Mouse (Mus musculus) heart, postnatal 4 days (tissue): ENCODE measurements around the gene Hmga2. TPM values are rescaled to one million over a fixed set of nuclear protein-coding genes. Genes with fewer than 3 reads are reported as not detected.
"Not testable (repeated sequence)": the region's sequence is repeated elsewhere in the genome, so short reads cannot be mapped to it uniquely, and the experiment has no call there.

Source experiments
- DNase-seq: peaks from one replicate; pipeline ENCODE4 v3.0.0; 2021
- microRNA-seq, 2 experiments: library from miRNA; unstranded; fragments of <30 nt; microRNA quantifications; one replicate each; pipeline ENCODE4 v1.2.0; 2021 to 2022
- total RNA-seq, 2 experiments: library from RNA; stranded (reverse); gene quantifications; 2 replicates each; pipeline ENCODE4 v1.2.3; 2021

Hmga2 gene
- total RNA-seq, 2 experiments from 2014 or later: 0.91 to 1.6 TPM

DNA sequence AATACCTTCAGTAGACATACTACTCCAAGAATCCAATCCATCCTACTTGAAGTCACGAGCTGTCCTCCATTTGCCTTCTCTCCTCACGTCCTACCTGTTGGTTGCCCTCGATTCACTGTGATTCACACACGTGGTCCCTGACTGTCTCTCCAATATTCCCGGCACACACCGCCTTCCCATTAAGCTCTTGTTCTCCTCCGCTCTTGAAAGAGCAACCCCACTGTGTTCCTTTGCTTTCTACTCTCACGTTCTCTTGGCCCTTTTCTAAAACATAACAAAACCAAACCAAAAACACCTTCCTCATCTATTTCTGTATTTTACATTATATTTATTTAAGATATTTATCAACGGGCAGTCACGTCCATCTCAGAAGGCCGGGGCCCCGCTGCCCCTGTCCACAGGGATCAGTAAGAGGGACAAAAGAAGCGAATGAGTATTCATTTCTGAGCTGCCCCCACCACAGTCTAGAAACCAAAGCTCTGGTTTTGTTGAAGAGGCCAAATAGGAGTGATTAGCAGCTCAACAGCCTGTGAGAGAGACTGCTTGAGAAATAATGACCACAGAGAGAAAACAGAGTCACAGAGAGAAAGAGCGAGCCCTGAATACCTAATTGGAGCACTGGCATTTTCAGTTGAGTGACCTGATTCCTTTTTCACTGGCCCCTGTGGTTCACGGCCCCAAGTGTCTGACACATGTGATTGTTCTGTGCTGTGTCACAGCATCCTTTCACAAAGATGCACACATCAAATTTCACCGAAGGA lies 131.5 kb downstream of the Hmga2 start:
- no peak for DNase-seq

DNA sequence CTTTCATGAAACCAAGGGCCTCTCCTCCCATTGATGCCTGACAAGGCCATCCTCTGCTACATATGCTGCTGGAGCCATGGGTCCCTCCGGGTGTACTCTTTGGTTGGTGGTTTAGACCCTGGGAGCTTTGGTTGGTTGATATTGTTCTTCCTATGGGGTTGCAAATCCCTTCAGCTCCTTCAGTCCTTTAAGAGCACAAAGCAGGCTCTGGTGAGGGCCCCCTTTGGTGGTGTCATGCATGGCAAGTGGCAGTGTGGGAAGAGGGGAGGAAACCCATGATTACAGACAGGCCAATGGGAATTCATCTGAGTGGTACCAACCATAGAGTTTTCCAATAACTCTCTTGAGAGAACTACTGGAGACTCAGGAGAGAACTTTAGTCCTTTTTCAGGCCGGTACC lies 136.4 kb downstream of the Hmga2 start:
- DNase-seq: not testable (repeated sequence)

DNA sequence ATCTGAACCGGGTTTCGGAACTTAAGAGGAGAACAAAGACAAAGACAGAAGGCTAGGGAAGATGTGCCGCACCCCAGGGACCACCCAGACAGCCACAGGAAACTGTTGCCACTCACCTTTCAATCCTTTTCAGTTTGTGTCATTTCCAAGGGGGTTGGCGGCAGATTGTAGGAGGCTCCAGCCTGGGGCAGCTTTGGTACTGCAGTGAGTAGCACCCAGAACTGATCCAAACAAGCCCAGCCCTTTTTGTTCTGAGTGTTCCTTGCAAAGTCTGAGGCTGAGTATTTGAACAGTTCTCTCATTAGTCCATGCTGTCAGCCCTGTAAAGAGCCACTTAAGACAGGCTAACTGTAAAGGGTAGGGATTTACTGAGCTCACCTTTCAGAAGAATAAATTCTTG lies 136.9 kb downstream of the Hmga2 start:
- no peak for DNase-seq

DNA sequence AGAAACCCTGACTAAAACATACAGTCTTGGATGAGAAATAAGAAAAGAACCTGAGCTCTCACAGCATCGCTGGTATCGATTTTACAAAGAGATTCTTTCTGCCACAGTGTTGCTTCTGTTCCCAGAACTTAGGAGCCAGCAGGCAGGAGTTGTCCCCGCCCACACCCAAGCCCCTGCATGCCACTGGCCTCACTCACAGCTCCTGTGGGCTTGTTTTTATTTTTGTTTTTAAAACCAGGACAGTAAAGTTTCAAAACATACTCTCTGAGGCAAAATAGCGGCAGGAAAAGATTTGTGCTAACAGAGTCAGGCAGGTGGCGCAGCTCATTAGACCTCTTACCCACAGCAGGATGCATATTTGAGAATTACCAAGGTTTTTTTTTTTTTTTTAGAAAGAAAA lies 137.4 kb downstream of the Hmga2 start:
- DNase-seq: no peak

DNA sequence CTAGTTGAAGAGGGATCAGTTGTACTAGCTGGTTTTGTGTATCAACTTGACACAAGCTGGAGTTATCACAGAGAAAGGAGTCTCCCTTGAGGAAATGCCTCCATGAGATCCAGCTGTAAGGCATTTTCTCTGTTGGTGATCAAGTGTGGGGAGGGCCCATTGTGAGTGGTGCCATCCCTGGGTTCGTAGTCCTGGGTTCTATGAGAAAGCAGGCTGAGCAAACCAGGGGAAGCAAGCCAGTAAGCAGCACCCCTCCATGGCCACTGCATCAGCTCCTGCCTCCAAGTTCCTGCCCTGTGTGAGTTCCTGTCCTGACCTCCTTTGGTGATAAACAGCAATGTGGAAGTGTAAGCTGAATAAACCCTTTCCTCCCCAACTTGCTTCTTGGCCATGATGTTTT lies 137.8 kb downstream of the Hmga2 start:
- DNase-seq: not testable (repeated sequence)

DNA sequence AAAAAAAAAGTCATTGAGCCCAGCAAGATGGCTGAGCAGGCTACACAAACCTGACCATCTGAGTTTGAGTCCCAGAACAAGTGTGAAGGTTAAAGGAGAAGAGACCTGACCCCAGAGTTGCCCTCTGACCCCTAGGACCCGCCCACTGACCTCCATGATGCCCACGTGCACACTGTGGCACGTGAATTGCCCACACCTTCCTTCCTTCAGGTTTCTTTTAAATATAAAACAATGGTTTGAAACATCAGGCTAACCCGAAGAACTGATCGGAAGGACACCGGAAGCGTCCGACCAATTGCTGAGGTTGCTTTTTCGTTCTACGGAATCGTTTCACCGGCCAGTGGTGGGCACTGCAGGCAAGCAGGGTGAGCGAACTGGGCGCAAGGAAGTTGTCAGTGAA lies 148.3 kb downstream of the Hmga2 start:
- no peak for DNase-seq

DNA sequence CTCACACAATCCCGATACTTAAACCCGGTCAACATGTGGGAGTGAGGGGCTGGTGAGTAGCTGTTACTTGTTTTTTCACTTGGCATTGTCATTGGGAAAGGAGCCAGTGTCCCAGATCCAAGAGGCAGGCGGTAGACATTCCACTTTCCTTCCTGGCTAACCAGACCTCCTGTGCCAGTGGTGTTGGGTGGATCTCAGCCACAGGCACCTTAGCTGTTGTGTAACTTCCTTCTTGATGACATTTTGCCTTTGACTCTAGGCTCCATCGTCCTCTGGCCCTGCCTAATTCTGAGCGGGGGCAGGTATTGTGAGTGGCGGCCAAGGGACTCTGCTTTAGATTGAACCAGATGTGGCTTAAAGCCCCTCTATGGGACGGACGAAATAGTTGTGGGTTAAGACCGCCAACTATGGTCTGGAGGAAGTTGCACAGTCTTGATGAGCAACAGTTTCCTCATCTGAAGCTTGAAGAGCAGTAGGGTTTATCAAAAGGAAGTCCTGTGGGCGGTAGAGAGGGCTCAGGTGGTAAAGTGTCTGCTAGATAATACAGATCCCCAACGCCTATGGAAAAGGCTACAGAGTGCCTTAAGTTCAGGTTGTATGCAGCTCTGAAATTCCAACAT lies 152.6 kb downstream of the Hmga2 start:
- no peak for DNase-seq

DNA sequence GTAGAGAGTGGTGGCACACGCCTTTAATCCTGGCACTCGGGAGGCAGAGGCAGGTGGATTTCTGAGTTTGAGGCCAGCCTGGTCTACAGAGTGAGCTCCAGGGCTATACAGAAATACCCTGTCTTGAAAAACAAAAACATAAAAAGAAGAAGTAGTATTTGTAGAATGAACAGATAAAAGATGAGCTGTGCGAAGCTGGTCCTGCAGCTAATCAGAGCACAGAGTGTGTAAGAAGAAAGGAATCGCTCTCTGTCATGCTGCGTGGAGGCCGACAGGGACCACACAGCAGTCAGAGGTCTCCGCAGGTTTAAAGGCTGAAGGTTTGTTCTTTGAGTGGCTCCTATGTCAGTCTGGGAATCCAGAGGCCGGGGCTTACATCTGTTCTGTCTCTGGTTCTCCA lies 153.5 kb downstream of the Hmga2 start:
- no peak for DNase-seq

DNA sequence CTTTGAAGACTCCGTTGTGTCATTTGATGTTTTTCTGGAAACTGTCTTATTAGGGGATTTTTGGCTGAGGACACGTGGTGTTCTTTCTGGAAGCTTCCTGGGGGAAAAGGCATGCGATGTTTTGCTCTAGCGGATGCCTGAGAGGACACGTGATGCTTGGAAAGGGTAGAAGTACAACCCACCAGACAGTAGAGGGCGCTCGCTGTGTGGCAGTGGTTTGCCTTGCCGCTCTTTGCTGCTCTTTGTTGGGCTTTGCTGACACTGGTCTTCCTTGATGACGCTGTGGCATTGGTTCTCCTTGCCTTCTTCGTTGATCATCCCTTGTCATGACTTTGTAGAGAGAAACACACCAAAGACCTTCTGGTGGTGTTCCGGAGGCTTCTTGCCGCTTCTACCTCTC lies 156.7 kb downstream of the Hmga2 start:
- no peak for DNase-seq

Small RNA genes within 50 kb of the gene (microRNA-seq; reads per million reads assigned to microRNA genes)
- gene Mir763: 0 reads per million in 2 experiments

Other genes starting within 250 kb of the Hmga2 start
- gene Llph, start 249.4 kb downstream of the Hmga2 start, total RNA-seq: 1 to 10 TPM; 9.1 to 9.8 TPM